Mouse (Mus musculus) CH12.LX (cell line): ENCODE results near the gene Krtap17-1. TPM values are rescaled to one million over a fixed set of nuclear protein-coding genes. Genes with fewer than 3 reads are reported as not detected.
A peak's percentile ranks its signal among the peaks of the same experiment; 100 is the strongest.

ENCODE experiments used
- DNase-seq: peaks from one replicate; pipeline ENCODE4 v3.0.0-alpha.2; 2013; ENCODE audit errors: extremely low read depth
- H3K27ac ChIP-seq: 2 replicates; pipeline ENCODE4 v1.5.1; 2012; ENCODE audit warnings: low read depth, mild to moderate bottlenecking, control low read depth, moderate library complexity; ENCODE audit not compliant: insufficient read depth
- H3K27me3 ChIP-seq: replicated peaks from 2 replicates; pipeline ENCODE3; 2012; ENCODE audit warnings: inconsistent platforms
- H3K36me3 ChIP-seq, 2 experiments: replicated peaks in 1 of 2; 2 replicates each; pipeline versions ENCODE3 to v1.6.1; 2012; ENCODE audit warnings: inconsistent platforms in 1 of 2, low read length in 1 of 2, mild to moderate bottlenecking in 1 of 2, mixed read lengths in 1 of 2, moderate library complexity in 1 of 2; ENCODE audit not compliant: control insufficient read depth in 1 of 2, insufficient read depth in 1 of 2
- H3K4me1 ChIP-seq, 2 experiments: 2 replicates each; pipeline ENCODE4 v1.6.1; 2012; ENCODE audit warnings: inconsistent platforms in 1 of 2, moderate library complexity in 1 of 2; ENCODE audit not compliant: insufficient read depth in 2 of 2, control insufficient read depth in 1 of 2
- H3K4me2 ChIP-seq: 2 replicates; pipeline ENCODE4 v1.6.1; 2012; ENCODE audit warnings: low read depth, mild to moderate bottlenecking, control low read depth; ENCODE audit not compliant: poor library complexity, insufficient read depth, severe bottlenecking
- H3K4me3 ChIP-seq, 3 experiments: fragments of 150-350 bp in 1 of 3; sonication (generic) in 1 of 3; replicated peaks in 1 of 3; 2 replicates each; pipeline versions ENCODE3 to v1.5.1; 2011 to 2012; ENCODE audit warnings: low read depth in 2 of 3, low read length in 2 of 3, mild to moderate bottlenecking in 2 of 3, moderate library complexity in 2 of 3, control low read depth in 1 of 3, improper control_type of control experiment in 1 of 3, inconsistent platforms in 1 of 3, mixed read lengths in 1 of 3; ENCODE audit not compliant: poor library complexity in 1 of 3
- H3K79me2 ChIP-seq: replicated peaks from 2 replicates; pipeline ENCODE4 v1.6.1; 2012; ENCODE audit warnings: mild to moderate bottlenecking, moderate library complexity; ENCODE audit not compliant: control insufficient read depth, poor library complexity, insufficient read depth, severe bottlenecking; ENCODE audit errors: extremely low read depth
- H3K9ac ChIP-seq: 2 replicates; pipeline ENCODE4 v1.6.1; 2012; ENCODE audit warnings: low read depth, mild to moderate bottlenecking, control low read depth, moderate library complexity; ENCODE audit not compliant: insufficient read depth
- H3K9me3 ChIP-seq: replicated peaks from 2 replicates; pipeline ENCODE3; 2012; ENCODE audit warnings: low read length, inconsistent platforms, mixed read lengths
- BHLHE40 ChIP-seq: IDR thresholded peaks from 2 replicates; pipeline ENCODE4 v1.6.1; 2011; ENCODE audit warnings: mild to moderate bottlenecking, low read depth, low read length, improper control_type of control experiment
- CHD1 ChIP-seq: IDR thresholded peaks from 2 replicates; pipeline ENCODE4 v1.6.1; 2012; ENCODE audit warnings: low read depth, low read length, improper control_type of control experiment, inconsistent platforms
- CHD2 ChIP-seq: IDR thresholded peaks from 2 replicates; pipeline ENCODE4 v1.6.1; 2011; ENCODE audit warnings: low read length, improper control_type of control experiment
- CTCF ChIP-seq, 2 experiments: IDR thresholded peaks in 1 of 2; conservative IDR thresholded peaks in 1 of 2; 2 replicates each; pipeline ENCODE4 v1.5.1; 2011 to 2012; ENCODE audit warnings: low read depth in 2 of 2, low read length in 2 of 2, improper control_type of control experiment in 1 of 2, inconsistent platforms in 1 of 2, mild to moderate bottlenecking in 1 of 2, moderate library complexity in 1 of 2
- E2F4 ChIP-seq: IDR thresholded peaks from 2 replicates; pipeline ENCODE4 v1.6.1; 2011; ENCODE audit warnings: low read depth, low read length, improper control_type of control experiment; ENCODE audit not compliant: insufficient replicate concordance
- ELF1 ChIP-seq: IDR thresholded peaks from 2 replicates; pipeline ENCODE4 v1.6.1; 2014; ENCODE audit warnings: low read depth, mild to moderate bottlenecking, inconsistent platforms, low read length, improper control_type of control experiment
- EP300 ChIP-seq: IDR thresholded peaks from 2 replicates; pipeline ENCODE4 v1.6.1; 2011; ENCODE audit warnings: low read length, improper control_type of control experiment
- ETS1 ChIP-seq: conservative IDR thresholded peaks from 2 replicates; pipeline ENCODE4 v1.6.1; 2012; ENCODE audit warnings: low read depth, mild to moderate bottlenecking, inconsistent platforms, low read length, improper control_type of control experiment, moderate library complexity
- GABPA ChIP-seq: IDR thresholded peaks from 2 replicates; pipeline ENCODE4 v1.6.1; 2012; ENCODE audit warnings: low read depth, low read length, improper control_type of control experiment, inconsistent platforms; ENCODE audit not compliant: insufficient replicate concordance
- HCFC1 ChIP-seq: IDR thresholded peaks from 2 replicates; pipeline ENCODE4 v1.6.1; 2012; ENCODE audit warnings: low read depth, mild to moderate bottlenecking, inconsistent platforms, low read length, improper control_type of control experiment
- IRF4 ChIP-seq: IDR thresholded peaks from 2 replicates; pipeline ENCODE4 v1.6.1; 2014; ENCODE audit warnings: low read depth, mild to moderate bottlenecking, inconsistent platforms, low read length, improper control_type of control experiment
- JUN ChIP-seq: IDR thresholded peaks from 2 replicates; pipeline ENCODE4 v1.6.1; 2011; ENCODE audit warnings: low read depth, mild to moderate bottlenecking, low read length, improper control_type of control experiment, moderate library complexity; ENCODE audit not compliant: insufficient read depth
- JUND ChIP-seq: conservative IDR thresholded peaks from 2 replicates; pipeline ENCODE4 v1.6.1; 2011; ENCODE audit warnings: low read depth, low read length, improper control_type of control experiment
- KAT2A ChIP-seq: IDR thresholded peaks from 2 replicates; pipeline ENCODE4 v1.6.1; 2012; ENCODE audit warnings: low read length, improper control_type of control experiment, inconsistent platforms; ENCODE audit not compliant: insufficient replicate concordance
- MAFK ChIP-seq: IDR thresholded peaks from 2 replicates; pipeline ENCODE4 v1.6.1; 2011; ENCODE audit warnings: low read length, improper control_type of control experiment; ENCODE audit not compliant: insufficient replicate concordance
- MAX ChIP-seq: IDR thresholded peaks from 2 replicates; pipeline ENCODE4 v1.6.1; 2011; ENCODE audit warnings: low read length, improper control_type of control experiment
- MAZ ChIP-seq: IDR thresholded peaks from 2 replicates; pipeline ENCODE4 v1.6.1; 2012; ENCODE audit warnings: low read depth, mild to moderate bottlenecking, inconsistent platforms, low read length, improper control_type of control experiment, moderate library complexity
- MEF2A ChIP-seq: IDR thresholded peaks from 2 replicates; pipeline ENCODE4 v1.6.1; 2014; ENCODE audit warnings: low read depth, mild to moderate bottlenecking, inconsistent platforms, low read length, improper control_type of control experiment, borderline replicate concordance
- MXI1 ChIP-seq: IDR thresholded peaks from 2 replicates; pipeline ENCODE4 v1.6.1; 2011; ENCODE audit warnings: mild to moderate bottlenecking, low read depth, low read length, improper control_type of control experiment
- MYC ChIP-seq: IDR thresholded peaks from 2 replicates; pipeline ENCODE4 v1.6.1; 2011; ENCODE audit warnings: low read depth, mild to moderate bottlenecking, improper control_type of control experiment, low read length
- NELFE ChIP-seq: IDR thresholded peaks from 2 replicates; pipeline ENCODE4 v1.6.1; 2011; ENCODE audit warnings: low read depth, low read length, improper control_type of control experiment
- NRF1 ChIP-seq: IDR thresholded peaks from 2 replicates; pipeline ENCODE4 v1.6.1; 2014; ENCODE audit warnings: low read depth, mild to moderate bottlenecking, inconsistent platforms, low read length, improper control_type of control experiment, moderate library complexity
- PAX5 ChIP-seq: IDR thresholded peaks from 2 replicates; pipeline ENCODE4 v1.6.1; 2012; ENCODE audit warnings: low read length, inconsistent platforms, mixed read lengths
- POLR2A ChIP-seq: IDR thresholded peaks from 2 replicates; pipeline ENCODE4 v1.6.1; 2011; ENCODE audit warnings: low read depth, mild to moderate bottlenecking, improper control_type of control experiment, low read length
- POLR2AphosphoS2 ChIP-seq: IDR thresholded peaks from 2 replicates; pipeline ENCODE4 v1.6.1; 2011; ENCODE audit warnings: low read depth, low read length, improper control_type of control experiment
- RAD21 ChIP-seq: IDR thresholded peaks from 2 replicates; pipeline ENCODE4 v1.6.1; 2011; ENCODE audit warnings: low read depth, mild to moderate bottlenecking, low read length, improper control_type of control experiment, moderate library complexity
- RCOR1 ChIP-seq: conservative IDR thresholded peaks from 2 replicates; pipeline ENCODE4 v1.6.1; 2012; ENCODE audit warnings: low read depth, mild to moderate bottlenecking, inconsistent platforms, low read length, improper control_type of control experiment
- SIN3A ChIP-seq: IDR thresholded peaks from 2 replicates; pipeline ENCODE4 v1.6.1; 2012; ENCODE audit warnings: low read length, improper control_type of control experiment, inconsistent platforms
- SMC3 ChIP-seq: IDR thresholded peaks from 2 replicates; pipeline ENCODE4 v1.6.1; 2011; ENCODE audit warnings: low read depth, low read length, improper control_type of control experiment
- TBP ChIP-seq: conservative IDR thresholded peaks from 2 replicates; pipeline ENCODE4 v1.6.1; 2011; ENCODE audit warnings: low read depth, low read length, improper control_type of control experiment
- TCF12 ChIP-seq: IDR thresholded peaks from 2 replicates; pipeline ENCODE4 v1.6.1; 2014; ENCODE audit warnings: low read depth, mild to moderate bottlenecking, inconsistent platforms, low read length, improper control_type of control experiment
- UBTF ChIP-seq: IDR thresholded peaks from 2 replicates; pipeline ENCODE4 v1.6.1; 2012; ENCODE audit warnings: low read depth, mild to moderate bottlenecking, inconsistent platforms, low read length, improper control_type of control experiment, moderate library complexity
- USF1 ChIP-seq: IDR thresholded peaks from 2 replicates; pipeline ENCODE4 v1.6.1; 2014; ENCODE audit warnings: low read depth, mild to moderate bottlenecking, inconsistent platforms, low read length, improper control_type of control experiment
- USF2 ChIP-seq: conservative IDR thresholded peaks from 2 replicates; pipeline ENCODE4 v1.6.1; 2011; ENCODE audit warnings: low read depth, low read length, improper control_type of control experiment
- ZC3H11A ChIP-seq: IDR thresholded peaks from 2 replicates; pipeline ENCODE4 v1.6.1; 2012; ENCODE audit warnings: low read depth, mild to moderate bottlenecking, inconsistent platforms, low read length, improper control_type of control experiment
- ZKSCAN1 ChIP-seq: IDR thresholded peaks from 2 replicates; pipeline ENCODE4 v1.6.1; 2012; ENCODE audit warnings: low read depth, inconsistent platforms, low read length, improper control_type of control experiment, borderline replicate concordance
- ZMIZ1 ChIP-seq: IDR thresholded peaks from 2 replicates; pipeline ENCODE4 v1.6.1; 2012; ENCODE audit warnings: low read depth, mild to moderate bottlenecking, inconsistent platforms, low read length, improper control_type of control experiment
- ZNF384 ChIP-seq: IDR thresholded peaks from 2 replicates; pipeline ENCODE4 v1.6.1; 2012; ENCODE audit warnings: low read depth, low read length, improper control_type of control experiment, inconsistent platforms
- dilution Hi-C: fragments of 300-500 bp; cut with MboI; formaldehyde crosslinking; loops from 2 replicates; pipeline ENCODE4 v1.14.3; 2020; ENCODE audit warnings: low sequenced_read_pairs; ENCODE audit not compliant: extremely low pct_unique_long_range_greater_than_20kb, extremely low pct_ligation_motif_present
- in situ Hi-C: fragments of 300-500 bp; cut with MboI; formaldehyde crosslinking; loops from 3 replicates; pipeline ENCODE4 v1.14.3; 2019; ENCODE audit warnings: low sequenced_read_pairs, low pct_ligation_motif_present, low pct_unique_long_range_greater_than_20kb, mixed read lengths
- polyA plus RNA-seq: library from polyadenylated mRNA; unstranded; fragments of >175 nt; gene quantifications from 2 replicates; pipeline ENCODE4 v1.2.1, GENCODE M21; 2012; ENCODE audit warnings: low read depth; ENCODE audit not compliant: insufficient read length
- total RNA-seq, 2 experiments: library from RNA; depleted of rRNA; stranded (reverse); fragments of 300-350 nt in 1 of 2; fragments of >200 nt in 1 of 2; gene quantifications; 2 replicates each; pipeline ENCODE4 v1.2.3; 2012 to 2014

Gene Krtap17-1
- total and polyA plus RNA-seq, 3 experiments, result not detected

DNA sequence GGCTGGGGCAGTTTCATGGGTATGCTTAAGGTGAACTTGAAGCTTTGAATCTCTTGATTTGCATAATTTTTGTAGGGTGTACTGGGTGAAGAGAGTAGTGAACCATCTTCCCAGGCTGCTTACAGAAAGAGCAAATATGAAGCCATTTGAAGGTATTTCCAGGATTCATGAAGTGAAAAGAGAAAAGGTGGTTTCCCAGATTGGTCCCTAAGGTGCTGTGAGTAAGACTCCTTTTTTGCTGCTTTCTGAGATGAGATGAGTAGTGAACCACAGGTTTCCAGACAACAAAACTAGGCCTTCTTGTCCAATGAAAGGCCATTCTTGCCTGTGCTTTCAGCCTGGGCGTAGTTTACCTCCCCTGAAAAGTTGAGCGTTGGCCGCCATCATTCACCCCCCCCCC lies 5.3 kb downstream of the Krtap17-1 start:
- peak; percentile 78 for DNase-seq

DNA sequence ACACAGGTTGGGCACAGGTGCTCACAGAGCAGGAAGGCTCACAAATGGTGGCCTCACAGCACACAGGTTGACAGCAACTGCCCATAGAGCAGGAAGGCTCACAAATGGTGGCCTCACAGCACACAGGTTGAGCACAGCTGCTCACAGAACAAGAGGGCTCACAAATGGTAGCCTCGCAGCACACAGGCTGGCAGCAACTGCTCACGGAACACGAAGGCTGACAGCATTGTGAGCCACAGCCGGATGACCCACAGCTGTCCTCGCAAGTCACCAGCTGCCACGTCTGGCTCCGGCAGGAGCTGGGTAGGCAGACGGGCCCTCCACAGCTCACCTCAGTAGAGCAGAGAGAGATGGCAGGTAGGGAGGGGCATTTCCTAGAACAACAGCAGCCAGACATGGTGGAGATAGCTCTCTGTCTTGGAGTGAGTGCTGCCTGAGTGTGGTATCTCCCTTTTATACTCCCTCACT lies 7.6 kb downstream of the Krtap17-1 start, which contains the start of gene Krtap16-1:
TSS of gene Krtap16-1 (minus strand) at position 418 of the 468 bp plus-strand sequence.
- dilution Hi-C loops, result no loop called here
- Histone ChIP-seq H3K4me3 (no peak within 1 kb of the TSS), H3K27ac (no peak within 1 kb of the TSS), H3K9me3 (no peaks in the 10 kb centered on the region), H3K79me2 (no peaks in the 10 kb centered on the region), H3K9ac (no peak within 1 kb of the TSS), H3K36me3 (no peaks in the 10 kb centered on the region), H3K4me1 (peaks cover 12 to 18% of the 10 kb centered on the region in 2 experiments), H3K27me3 (peaks cover 79% of the 10 kb centered on the region), H3K4me2 (no peak within 1 kb of the TSS)
- in situ Hi-C loops, result no loop called here
- DNase-seq, result no peak
- no peak for TF ChIP-seq E2F4
- TF ChIP-seq NRF1, result no peak
- no peak for TF ChIP-seq PAX5
- no peak for TF ChIP-seq MAFK
- no peak for TF ChIP-seq MAZ
- TF ChIP-seq JUN, result no peak
- no peak for TF ChIP-seq MXI1
- no peak for TF ChIP-seq NELFE
- no peak for TF ChIP-seq JUND
- TF ChIP-seq KAT2A, result no peak

More for the DNA sequence above, 5.3 kb downstream of the Krtap17-1 start:
- H3K9me3 ChIP-seq, result no peaks in the 10 kb centered on the region
- in situ Hi-C loops (no loop called here), dilution Hi-C loops (no loop called here)
- H3K27me3 ChIP-seq, result peaks cover 80% of the 10 kb centered on the region
- TF ChIP-seq BHLHE40 (peak; percentile 18; the same call in 1 of the 2 replicates), TBP (no peak), ETS1 (peak; percentile 22; the same call in 1 of the 2 replicates), USF1 (no peak), TCF12 (no peak), POLR2AphosphoS2 (no peak), JUND (no peak), ZNF384 (no peak; the same call in 1 of the 2 replicates), ELF1 (no peak), ZKSCAN1 (no peak), MAFK (0 out of 2 replicates have a peak, but pooled peaks have one; percentile 10), GABPA (no peak), MXI1 (no peak), MAX (no peak), MEF2A (peak; percentile 85; the same call in 1 of the 2 replicates), RAD21 (no peak), NELFE (no peak), CTCF (conservative IDR thresholded peaks at IDR 0.05 in 1 of 2, IDR thresholded peaks at IDR 0.05 in 1 of 2; ENCODE audit: low read depth in 2 of 2, low read length in 2 of 2) (no peak), E2F4 (no peak), ZC3H11A (no peak), RCOR1 (no peak), MAZ (no peak), MYC (no peak), SIN3A (no peak), CHD2 (no peak), NRF1 (no peak), UBTF (no peak), CHD1 (no peak), USF2 (no peak), HCFC1 (no peak), IRF4 (peak; percentile 74; the same call in 1 of the 2 replicates), KAT2A (no peak), JUN (peak; percentile 42; the same call in 1 of the 2 replicates), SMC3 (no peak), ZMIZ1 (no peak), PAX5 (no peak), POLR2A (no peak), EP300 (peak; percentile 69; the same call in 1 of the 2 replicates)
- H3K36me3 ChIP-seq, result no peaks in the 10 kb centered on the region
- no peak overlapping the region for H3K4me3 ChIP-seq
- H3K4me2 ChIP-seq, result peak overlapping the region; percentile 33; the same call in 1 of the 2 replicates
- no peak overlapping the region for H3K9ac ChIP-seq
- H3K4me1 ChIP-seq, result peaks cover 8 to 12% of the 10 kb centered on the region in 2 experiments
- no peak overlapping the region for H3K27ac ChIP-seq
- H3K79me2 ChIP-seq, result no peaks in the 10 kb centered on the region
